Mouse (Mus musculus) urinary bladder, postnatal 10 days (tissue): Measurements from ENCODE around the gene Pdzrn3.

Experiments
- DNase-seq: peaks from one replicate; pipeline ENCODE4 v3.0.0; 2022; ENCODE audit warnings: low spot score

Pdzrn3 gene

DNA sequence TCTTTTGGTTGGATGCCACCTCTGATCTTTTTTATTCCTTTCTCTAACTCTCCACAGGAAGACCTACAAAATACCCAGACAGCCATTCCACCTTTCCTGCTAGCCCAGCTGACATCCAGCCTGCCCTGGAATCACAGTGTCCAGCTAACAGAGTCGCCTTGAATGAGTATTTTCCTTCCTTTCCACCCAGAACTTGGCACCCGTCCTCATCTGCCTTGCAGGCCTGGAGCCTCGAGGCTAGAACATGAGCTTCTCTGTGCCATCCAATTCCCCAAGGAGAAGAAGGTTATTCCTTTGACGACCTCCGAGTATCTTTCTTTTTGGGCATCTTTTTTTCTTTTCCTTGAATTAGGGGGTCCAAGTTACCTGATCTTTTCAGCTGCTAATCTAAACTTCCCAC is 181.8 kb downstream of the Pdzrn3 start:
- DNase-seq, result no peak

GRCm38 (mm10) chr6:101194386-101194925 is 183.2 kb downstream of the Pdzrn3 start:
- DNase-seq, result no peak

GRCm38 (mm10) chr6:101191576-101191975 is 186.1 kb downstream of the Pdzrn3 start:
- no peak for DNase-seq

DNA sequence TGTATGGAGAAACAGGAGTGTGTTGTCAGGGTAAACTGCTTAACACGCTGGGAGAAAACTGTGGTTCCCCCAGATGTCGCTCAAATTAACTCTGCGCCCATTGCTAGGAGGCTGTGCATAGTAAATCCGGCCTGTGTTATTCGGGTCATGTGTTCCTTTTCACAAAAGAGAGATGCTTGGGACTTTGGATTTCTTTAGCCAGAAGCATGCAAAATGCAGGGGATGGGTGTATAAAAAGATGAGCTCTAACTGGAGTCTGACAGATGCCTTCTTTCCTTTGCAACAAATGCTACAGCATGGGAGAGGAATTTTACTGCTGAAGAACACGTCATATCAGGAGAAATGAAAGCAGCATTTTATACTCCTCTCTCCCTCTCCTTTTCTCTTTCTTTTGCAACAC is 190.4 kb downstream of the Pdzrn3 start:
- DNase-seq, result no peak

GRCm38 (mm10) chr6:101186887-101187286 is 190.8 kb downstream of the Pdzrn3 start:
- DNase-seq, result no peak

GRCm38 (mm10) chr6:101184103-101184785 is 193.5 kb downstream of the Pdzrn3 start:
- no peak for DNase-seq

GRCm38 (mm10) chr6:101170699-101171098 is 207.0 kb downstream of the Pdzrn3 start:
- no peak for DNase-seq

- no peak for DNase-seq
These were observed 224.2 kb downstream of the Pdzrn3 start for GRCm38 (mm10) chr6:101153511-101153921.

- DNase-seq, result no peak
These were observed 242.3 kb downstream of the Pdzrn3 start for GRCm38 (mm10) chr6:101135368-101135767.

DNA sequence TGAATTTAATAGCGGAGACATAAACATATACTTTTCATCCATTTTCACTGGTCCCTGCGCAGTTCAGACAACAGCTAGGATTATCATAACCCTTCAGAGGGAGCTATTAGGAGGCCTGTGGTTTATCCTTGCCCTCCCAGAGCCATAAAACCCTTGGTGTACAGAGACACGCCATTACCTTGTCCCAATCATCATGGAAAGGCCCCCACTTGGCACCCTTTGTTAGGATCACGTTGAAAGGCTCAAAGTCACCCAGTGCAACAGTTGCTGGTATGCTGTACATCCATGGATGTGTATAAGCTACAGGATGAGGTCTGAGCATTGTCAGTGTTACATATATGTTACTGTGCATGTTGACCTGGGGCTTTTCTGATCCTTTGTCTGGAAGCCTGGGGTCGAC is 252.3 kb downstream of the Pdzrn3 start:
- DNase-seq, result no peak

- no peak for DNase-seq
These were observed 268.7 kb downstream of the Pdzrn3 start for GRCm38 (mm10) chr6:101108951-101109350.

GRCm38 (mm10) chr6:101103506-101103905 is 274.2 kb downstream of the Pdzrn3 start:
- DNase-seq, result no peak

GRCm38 (mm10) chr6:101101709-101102654 is 275.7 kb downstream of the Pdzrn3 start:
- DNase-seq, result no peak
